Mouse (Mus musculus) c-Kit-negative CD71-positive TER-119-positive erythroid progenitor cells, embryonic 14.5 days (primary cell): ENCODE measurements around the gene Fam81a.

Experiments
- DNase-seq: peaks from one replicate; pipeline ENCODE4 v3.0.0-alpha.2; 2013; ENCODE audit warnings: low read depth, low spot score

The Fam81a gene

DNA sequence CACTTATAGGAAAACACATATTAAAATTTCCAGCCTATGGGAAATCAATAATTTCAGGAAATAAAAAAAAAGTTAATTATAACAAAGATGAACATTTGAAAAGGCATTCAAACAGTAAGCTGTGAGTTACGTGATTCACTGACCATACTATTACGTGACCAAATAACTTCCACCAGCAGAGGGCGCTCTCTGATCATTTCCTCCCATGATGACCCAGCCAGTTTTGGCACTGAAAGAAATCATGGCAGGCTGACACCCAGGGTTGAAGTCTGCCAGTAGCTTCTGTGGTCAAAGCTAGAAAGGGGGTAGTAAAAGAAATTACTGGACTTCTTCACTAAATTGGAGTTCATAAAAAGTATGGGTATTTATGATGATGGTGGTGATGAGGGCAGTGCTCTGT, 33.1 kb downstream of the Fam81a start:
- DNase-seq: peak; percentile 38

DNA sequence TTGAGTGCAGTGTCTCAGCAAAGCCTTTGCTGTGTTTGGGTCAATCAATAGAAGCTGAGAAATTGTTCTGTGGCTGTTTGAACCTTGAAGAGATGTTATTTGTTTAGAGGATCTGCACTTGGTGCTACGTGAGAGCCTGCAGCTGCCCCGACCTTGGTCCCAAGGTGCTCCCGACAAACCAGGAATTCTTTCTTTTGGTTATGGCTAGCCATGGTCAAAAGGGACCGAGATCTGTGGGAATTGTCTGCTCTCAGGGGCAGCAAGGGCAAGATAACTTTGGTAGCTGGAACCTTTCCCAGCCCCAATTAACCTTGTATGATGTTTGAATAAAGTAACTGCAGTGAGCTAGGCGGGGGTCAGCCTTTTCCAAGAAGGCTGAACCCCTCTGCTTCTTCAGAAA, 34.2 kb downstream of the Fam81a start:
- DNase-seq: no peak

DNA sequence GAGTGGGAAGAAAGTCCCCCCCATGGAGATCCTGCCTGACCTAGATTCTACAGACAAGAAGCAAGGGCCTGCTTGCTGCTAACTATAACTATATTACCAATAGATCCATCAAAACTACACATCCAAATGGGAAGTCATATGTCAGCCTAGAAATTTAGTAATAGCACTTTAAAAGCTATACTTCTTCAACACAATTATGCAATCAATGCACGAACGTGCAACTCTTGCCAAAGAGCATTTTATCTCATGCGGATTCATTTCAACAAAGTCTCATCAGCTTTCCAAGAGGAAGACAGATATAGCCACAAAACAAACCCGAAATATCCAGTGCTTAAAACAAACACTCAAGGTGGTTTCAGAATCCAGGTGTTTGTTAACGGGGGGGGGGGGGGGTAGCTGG, 36.8 kb downstream of the Fam81a start:
- no peak for DNase-seq

DNA sequence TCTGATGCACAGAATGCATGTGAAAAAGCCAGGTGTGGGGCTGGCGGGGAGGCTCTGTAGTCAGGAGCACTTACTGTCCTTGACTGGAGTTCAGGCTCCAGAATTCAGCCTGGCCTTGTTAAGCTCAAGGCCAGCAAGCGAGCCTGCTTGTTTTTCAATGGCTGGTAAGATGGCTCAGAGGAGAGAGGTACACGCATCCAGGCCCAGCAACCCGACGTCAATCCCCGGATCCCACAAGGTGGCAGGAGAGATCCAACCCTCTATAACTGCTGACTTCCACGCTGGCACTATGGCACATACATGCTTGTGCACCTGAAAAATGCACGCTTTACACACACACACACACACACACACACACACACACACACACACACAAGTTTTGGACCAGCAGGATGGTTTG, 39.3 kb downstream of the Fam81a start:
- no peak for DNase-seq

DNA sequence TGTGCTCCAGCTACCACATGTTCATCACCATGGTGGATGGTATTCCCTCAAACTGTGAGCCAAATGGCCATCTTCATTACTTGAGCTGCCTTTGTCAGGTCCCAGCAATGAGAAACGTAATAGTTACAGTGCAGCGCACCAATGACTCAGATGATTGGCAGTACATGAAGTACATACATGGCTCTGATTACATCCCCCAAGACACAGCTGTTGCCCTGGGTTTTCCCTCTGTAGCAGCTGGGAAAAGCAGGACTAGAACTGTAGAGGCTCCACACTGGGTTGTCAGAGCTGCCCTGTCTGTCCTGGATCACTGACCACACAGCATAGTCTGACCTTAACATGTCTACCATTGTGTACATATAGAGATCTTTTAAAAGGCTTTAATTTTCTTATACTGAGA, 44.8 kb downstream of the Fam81a start:
- DNase-seq: no peak

DNA sequence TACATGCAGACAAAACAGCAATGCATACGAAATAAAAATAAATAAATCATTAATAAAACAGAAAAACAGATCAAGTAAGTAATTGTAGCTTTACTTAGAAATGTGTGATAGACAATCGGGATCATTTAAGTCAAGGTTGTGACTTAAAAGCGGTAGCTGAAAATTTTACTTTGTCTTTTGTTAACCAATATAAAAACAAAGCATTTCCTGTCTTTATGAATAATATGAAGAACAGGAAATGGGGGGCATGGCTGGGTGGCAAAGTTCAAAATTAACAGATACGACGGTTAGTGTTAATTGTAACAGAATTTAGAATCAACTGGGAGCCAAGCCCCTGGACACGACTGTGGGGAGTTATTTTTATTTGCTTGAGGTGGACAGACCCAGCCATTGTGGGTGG, 47.3 kb downstream of the Fam81a start:
- no peak for DNase-seq

DNA sequence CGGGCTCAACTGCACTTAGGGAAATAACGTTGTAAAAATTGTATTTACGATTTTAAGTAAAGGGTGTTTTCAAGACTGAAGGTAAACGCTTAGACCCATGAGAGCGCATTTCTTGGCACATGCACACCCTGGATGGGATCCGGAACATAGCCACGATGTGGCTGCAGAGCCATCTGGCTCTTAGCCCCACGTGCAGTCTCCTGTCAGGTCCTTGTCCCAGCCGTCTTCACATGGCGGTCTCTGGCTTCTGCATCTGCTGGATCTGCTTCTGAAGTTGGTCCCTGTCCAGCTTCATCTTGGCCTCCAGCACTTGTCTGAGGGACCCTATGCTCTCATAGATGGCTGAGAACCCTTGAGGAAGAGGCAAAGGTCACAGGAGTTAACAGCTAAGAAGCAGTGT, 51.8 kb downstream of the Fam81a start:
- no peak for DNase-seq

DNA sequence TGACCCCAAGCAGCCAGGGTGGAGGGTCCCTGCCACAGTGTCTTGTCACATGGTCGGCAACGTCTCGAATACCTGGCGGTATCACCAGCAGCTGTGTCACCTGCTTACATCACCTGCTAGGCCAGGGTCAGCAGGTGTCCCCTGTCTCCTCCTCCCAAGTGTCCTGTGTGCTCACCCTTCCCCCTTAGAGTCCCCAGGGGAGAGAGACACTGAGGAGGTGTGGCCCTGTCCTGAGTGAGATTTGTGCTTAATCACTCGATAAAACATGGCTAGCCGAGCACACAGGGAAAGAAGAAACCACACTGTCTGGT, 53.6 kb downstream of the Fam81a start:
- DNase-seq: no peak

DNA sequence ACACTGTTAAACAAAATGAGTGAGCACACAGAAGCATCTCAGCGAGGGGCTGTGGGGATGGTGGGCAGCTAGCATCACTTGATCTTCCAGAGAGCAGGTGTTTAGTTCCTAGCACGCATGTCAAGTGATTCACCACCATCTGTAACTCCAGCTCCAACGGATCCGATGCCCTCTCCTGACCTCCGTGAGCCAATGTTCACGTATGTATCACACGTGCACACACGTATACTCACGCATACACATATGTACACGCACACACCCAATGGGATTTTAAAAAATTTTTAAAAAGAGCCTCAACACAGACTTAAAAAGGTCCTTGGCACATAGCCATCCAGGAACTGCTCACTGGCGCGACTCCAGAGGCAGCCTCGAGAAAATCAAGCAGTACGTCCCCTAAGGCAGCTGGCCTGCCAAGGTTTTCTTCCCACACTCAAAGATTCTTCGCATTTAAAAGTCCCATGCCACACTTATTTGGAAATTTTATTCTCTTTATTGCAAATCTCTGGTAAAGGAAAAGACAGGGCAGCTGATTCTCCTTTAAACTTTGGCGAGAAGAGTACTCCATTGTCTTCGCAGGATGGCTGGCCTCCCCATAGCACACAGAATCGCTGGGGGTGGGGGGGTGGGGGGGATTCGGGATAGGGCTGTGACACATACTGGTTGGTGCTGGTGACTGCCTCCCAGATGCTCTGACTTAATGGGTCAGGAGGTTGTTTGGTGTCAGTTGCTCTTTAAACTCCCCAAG, 54.1 kb downstream of the Fam81a start:
- DNase-seq: no peak

DNA sequence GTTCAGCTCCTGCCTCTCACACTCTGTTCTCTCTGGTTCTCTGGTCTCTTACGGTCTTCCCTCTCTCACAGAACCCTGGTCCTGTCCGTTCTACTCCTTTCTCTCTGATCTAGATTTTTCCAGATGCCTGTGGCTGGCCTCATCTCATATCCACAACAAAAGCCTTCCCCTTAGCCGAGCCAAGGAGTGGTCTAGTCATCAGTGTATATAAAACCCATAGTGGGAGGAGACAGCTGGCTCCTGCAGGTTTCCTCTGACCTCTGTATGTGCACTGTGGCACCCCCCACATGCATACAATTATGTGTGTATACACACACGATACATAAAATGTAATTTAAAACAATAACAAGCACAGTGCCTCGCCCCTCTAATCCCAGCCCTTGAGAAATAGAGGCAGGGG, 55.0 kb downstream of the Fam81a start:
- DNase-seq: no peak

DNA sequence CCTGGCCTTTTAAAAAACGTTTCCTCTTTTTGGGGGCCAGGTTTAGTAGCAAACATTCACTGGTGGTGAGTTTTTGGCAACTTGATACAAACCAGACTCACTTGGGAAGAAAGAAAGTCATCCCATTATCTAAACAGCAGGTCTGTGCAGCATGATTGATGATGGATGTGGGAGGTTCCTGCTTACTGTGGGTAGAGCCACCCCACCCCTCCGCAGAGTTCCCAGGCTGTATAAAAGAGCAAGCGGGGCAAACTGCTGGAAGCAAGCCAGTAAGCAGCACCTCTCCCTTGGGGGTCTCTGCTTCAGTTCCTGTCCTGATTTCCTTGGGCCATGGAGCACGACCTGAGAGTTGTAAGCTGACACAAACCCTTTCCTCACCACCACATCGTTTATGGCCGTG, 56.3 kb downstream of the Fam81a start:
- DNase-seq: no peak

DNA sequence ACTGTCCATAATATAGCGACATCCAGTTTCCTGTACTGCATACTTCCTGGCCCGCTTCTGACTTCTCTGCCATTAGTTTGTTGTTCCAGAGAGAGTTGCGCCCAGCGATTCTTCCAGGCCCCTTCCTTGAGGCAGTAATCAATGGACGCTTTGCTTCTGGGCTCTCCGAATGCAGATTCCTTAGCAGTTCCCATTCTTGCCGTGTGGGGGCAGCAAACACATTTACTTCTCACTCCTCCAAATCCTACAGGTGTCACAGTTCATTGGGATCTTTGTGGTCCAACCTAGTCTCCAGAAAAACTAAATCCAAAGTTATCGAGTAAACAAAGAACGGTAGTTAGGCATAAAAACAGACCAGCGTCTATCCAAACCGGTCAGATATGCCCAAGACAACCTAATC, 58.3 kb downstream of the Fam81a start:
- no peak for DNase-seq

DNA sequence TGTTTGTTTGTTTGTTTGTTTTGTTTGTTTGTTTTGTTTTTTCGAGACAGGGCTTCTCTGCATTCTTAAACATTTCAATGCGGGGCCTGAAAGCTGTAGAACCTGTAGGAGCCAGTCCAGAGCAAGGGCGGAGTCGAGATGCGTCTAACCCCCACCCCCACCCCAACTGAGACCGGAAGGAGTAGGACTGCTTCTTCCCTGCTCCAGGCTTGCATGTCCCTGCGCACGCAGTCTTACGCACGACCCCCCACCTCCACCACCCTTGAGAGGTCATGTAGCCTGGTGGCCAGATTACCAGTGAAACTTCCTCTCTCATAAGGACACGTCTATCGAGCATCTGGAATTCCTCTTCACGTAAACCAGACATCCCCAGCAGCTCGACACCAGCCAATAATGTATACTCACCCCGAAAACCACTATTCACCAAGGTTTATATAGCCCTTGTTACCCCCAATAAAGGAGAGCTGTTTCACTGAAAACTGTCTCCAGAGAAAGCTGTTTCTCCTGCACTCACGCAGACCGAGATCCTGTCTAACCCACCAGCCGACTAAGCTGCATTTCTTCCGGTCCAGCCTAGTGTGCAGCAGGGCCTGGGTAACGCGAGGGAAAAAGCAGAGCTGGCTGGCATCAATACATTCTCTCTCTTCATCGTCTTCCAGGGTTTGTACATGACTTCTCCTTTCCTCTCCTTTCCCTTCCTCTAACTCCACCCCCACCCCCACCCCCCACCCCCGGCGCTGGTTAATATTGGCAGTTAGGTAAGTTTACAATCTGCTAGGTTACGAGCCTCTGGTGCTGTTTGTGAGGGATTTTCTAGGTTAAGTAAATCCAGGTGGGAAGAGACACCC, 59.8 kb downstream of the Fam81a start:
- DNase-seq: no peak

DNA sequence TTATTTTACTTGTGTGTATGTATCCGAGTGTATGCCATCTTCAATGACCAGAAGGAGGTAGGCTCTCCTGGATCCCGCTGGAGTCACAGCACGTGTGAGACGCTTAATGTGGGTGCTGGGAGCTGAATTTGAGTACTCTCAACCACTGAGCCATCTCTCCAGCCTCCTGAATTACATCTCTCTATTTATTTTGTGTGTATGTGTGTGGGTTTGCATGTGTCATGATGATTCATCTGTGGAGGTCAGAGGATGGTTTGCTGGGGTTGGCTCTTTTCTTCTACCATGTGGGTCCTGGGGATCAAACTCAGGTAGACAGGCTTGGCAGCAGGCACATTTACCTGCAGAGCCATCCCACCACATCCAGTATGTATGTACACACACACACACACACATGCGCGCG, 60.6 kb downstream of the Fam81a start:
- no peak for DNase-seq

DNA sequence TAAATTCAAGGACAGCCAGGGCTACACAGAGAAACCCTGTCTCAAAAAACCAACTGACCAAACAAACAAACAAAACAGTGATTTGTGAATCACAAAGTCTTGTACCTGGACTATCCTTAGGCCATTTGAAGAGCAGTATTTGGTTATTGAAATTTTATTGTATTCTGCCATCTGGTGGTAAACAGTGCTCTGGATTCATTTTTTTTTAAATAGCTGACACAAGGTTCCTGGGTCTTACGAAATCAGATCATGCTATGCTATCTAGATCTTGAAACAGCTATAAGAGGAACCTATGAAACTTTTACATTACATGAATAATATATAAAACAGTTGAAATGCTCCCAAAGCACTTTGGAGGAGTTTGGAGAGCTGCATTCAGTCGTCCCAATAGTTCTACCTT, 61.4 kb downstream of the Fam81a start:
- no peak for DNase-seq

DNA sequence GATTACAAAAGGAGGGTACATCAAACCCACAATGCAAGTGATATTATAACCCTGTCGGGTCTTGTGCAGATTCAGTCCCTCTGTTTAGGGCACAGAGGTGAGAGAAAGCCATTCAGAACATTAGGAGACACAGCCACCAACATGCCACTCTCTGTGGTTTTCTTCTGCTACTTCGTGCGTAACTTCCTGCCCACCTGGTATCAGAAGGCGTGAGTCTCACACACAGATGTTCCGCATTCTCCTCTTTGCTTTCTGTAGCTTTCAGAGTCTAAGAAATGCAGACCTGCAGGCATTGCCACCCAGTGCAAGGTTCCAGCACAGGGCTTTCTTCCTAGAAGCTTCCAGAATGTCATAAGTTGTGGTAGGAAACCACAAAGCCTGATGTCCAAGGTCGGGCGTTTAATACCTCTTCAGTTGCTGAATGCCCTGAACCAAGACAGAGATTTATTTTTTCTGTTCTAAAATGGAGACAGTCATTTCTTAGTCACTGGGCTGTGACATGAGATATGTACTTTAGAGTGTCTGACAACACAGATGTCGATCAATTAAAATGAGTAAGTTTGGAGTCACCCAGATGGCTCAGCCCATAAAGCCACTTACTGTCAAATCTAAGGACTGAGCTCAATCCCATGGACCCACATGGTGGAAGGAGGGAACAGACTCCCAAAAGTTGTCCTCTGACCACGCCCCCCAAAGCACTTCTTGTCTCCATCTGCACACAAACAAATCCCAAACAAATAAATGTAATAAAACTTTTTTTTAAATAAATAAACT, 62.1 kb downstream of the Fam81a start:
- DNase-seq: no peak

DNA sequence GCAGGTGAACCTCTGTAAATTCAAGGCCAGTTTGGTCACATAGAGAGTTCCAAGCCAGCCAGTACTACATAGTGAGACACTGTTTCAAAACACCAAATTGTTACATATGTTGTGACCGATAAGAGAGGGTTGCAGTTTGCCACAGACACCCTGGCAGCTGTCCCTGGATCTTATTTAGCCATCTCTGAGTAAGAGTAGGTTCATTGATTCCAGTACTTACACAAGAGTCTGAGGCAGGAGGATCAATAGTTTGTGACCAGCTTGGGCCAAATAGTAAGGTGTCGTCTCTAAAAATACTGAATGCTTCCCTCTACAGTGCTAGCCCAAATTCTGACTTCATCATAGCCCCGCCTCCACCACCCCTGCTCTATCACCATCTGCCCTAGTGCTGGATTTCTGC, 64.3 kb downstream of the Fam81a start:
- DNase-seq: no peak

DNA sequence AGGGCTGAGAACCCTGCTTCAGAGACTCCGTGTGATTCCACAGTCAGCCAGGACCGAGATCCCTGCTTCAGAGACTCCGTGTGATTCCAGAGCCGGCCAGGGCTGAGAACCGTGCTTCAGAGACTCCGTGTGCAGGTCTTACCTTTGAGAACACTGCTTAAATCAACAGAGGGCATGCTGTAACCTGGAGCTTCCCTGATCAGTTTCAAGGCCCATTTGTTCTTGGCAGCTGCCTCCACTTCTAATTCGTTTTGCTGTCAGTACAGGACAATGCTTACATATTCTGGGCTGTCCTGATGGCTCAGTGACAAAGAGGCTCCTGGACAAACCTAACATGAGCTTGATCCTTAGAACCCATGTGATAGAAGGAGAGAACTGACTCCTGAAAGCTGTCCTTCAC, 65.2 kb downstream of the Fam81a start:
- DNase-seq: no peak

DNA sequence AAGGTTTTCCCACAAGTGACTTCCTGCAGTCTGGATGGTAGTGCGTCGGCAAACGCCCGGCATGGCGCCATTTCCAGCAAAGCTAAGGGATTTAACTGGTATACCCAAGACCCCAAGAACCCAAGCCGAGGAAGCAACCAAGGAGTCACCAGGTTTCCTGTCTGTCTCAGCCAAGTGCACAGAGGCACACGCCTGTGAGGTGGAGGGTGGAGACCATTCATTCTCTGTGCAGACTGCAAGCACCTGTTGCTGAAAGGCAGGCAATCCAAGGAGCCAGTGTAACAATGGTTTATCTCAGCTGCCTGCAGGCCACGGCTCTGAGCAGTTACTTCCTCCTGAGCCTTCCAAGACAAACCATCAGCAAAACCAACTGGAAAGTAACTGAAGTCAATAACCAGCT, 70.0 kb downstream of the Fam81a start:
- DNase-seq: no peak

DNA sequence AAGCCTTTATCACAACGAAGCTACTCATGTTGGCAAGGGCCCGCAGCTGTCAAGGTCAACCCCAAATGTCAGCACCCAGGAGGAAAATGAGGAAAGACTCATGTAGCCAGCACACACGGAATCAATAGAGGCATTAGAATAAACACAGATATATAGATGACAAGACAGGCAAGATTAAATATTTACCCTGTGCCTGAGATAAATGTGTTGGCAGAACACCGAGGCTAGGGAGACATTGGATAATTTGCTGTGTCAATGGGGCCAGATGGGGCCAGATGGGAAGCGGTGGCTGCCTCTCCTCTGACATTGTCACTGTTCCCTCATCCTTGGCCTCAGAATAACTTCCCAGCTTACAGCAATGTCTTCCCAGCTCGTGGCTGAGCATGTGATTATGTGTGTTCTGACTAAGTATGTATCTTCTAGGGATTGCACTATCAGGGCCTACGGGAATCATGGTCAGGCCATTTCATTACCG, 72.4 kb downstream of the Fam81a start:
- DNase-seq: no peak

DNA sequence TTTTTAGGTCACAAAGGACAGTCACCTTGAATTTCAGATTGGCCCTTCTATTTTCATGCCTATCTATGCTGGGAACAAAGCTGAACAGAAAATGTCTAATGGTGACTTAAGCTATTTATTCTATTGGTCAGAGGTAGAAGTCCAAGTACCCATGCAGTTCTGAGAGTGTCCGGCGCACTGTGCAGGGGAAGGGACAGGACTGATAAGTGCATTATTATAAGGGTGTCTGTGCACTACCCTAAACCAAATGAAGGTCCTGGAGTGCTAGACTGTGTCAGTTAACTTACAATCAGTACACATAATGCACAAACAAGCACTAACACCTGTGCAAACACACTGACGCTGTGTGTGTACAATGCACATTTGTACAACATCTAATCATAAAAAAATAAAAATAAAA, 74.9 kb downstream of the Fam81a start:
- DNase-seq: no peak

DNA sequence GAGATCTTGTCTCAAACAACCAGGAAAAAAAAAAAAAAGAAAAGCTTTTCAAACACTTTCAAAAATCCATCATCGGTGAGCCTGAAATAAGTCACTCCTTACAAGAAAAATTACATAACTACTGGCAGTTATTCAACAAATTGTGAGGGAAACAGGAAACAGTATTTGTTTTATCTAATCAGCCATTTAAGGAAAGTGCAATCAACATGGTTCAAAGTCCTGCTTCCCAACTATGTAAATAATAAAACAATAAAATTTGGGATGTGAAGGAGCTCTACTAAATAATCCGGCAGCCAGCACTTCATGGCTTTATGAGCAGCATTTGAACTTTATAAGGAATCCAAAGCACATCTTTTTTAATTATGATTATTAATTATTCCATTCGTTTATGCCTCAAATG, 80.3 kb downstream of the Fam81a start:
- DNase-seq: no peak

DNA sequence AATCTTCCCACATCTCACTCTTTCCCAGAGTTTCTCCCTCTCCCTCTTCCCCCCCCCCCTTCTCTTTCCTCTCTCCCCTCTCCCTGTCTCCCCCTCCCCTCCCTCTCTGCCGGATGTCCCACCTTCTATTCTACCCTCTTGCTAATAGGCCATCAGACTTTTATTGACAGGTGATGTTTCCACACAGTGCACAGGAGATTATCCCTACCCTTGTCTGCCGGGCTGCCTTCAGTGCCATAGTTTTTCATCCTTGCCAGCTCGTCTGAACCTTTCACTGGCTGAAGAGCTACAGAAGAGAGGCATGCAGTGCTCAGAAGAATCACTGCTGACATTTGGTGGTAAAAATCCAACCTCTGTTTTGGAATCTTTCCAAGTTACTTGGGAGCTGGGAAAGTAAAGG, 88.9 kb downstream of the Fam81a start:
- no peak for DNase-seq
